Mouse (Mus musculus) kidney, postnatal 0 days (tissue): ENCODE measurements around the gene Tjap1. TPM values are rescaled to one million over a fixed set of nuclear protein-coding genes. Genes with fewer than 3 reads are reported as not detected.

Experiments used
- ATAC-seq: fragments of 200-750 bp; cut with Nextera tagmentation; replicated peaks from 2 replicates; pipeline ENCODE4 v1.8.0; 2017; ENCODE audit warnings: low read depth, moderate number of reproducible peaks, moderate TSS enrichment, moderate library complexity; ENCODE audit not compliant: low FRiP score
- DNase-seq: peaks from one replicate; pipeline ENCODE4 v3.0.0-alpha.2; 2016; ENCODE audit warnings: low spot score
- H3K27ac ChIP-seq: fragments of 300-500 bp; sonication (generic); 2 replicates; pipeline ENCODE4 v1.5.1; 2014; ENCODE audit warnings: mild to moderate bottlenecking
- H3K27me3 ChIP-seq: fragments of 300-500 bp; sonication (generic); 2 replicates; pipeline ENCODE4 v1.6.1; 2014; ENCODE audit warnings: low read length, mixed read lengths; ENCODE audit not compliant: insufficient read depth
- H3K36me3 ChIP-seq: fragments of 300-500 bp; sonication (generic); 2 replicates; pipeline ENCODE4 v1.6.1; 2014; ENCODE audit warnings: low read length, mixed read lengths; ENCODE audit not compliant: insufficient read depth
- H3K4me1 ChIP-seq: fragments of 300-500 bp; sonication (generic); replicated peaks from 2 replicates; pipeline ENCODE4 v1.6.1; 2014; ENCODE audit warnings: antibody characterized with exemption, low read length, mixed read lengths; ENCODE audit not compliant: insufficient read depth
- H3K4me2 ChIP-seq: fragments of 300-500 bp; sonication (generic); 2 replicates; pipeline ENCODE4 v1.6.1; 2014; ENCODE audit warnings: mild to moderate bottlenecking, low read length, moderate library complexity, mixed read lengths
- H3K4me3 ChIP-seq: fragments of 300-500 bp; sonication (generic); replicated peaks from 2 replicates; pipeline ENCODE4 v1.5.1; 2014; ENCODE audit warnings: low read depth, low read length
- H3K9ac ChIP-seq: fragments of 300-500 bp; sonication (generic); 2 replicates; pipeline ENCODE4 v1.6.1; 2014; ENCODE audit warnings: low read depth, low read length
- H3K9me3 ChIP-seq: fragments of 300-500 bp; sonication (generic); replicated peaks from 2 replicates; pipeline ENCODE4 v1.6.1; 2016; ENCODE audit warnings: low read length, inconsistent platforms, mixed read lengths
- CTCF ChIP-seq: IDR thresholded peaks from 2 replicates; pipeline ENCODE4 v1.5.1; 2016; ENCODE audit warnings: antibody characterized with exemption, low read depth, mild to moderate bottlenecking, moderate library complexity
- WGBS: fragments of 180-500 bp; shearing (Covaris S2); extraction: QIAGEN DNeasy Blood & Tissue Kit; methylation state at CpG from one replicate; pipeline ENCODE4 v1.1.7; 2014; 5-methylcytosine and 5-hydroxymethylcytosine counted together
- microRNA counts: library from miRNA; unstranded; fragments of <30 nt; microRNA quantifications from one replicate; lab custom pipeline; 2015
- microRNA-seq: library from miRNA; unstranded; fragments of <30 nt; microRNA quantifications from one replicate; pipeline ENCODE4, GENCODE M21; 2016
- polyA plus RNA-seq: library from polyadenylated mRNA; unstranded; fragments of >200 nt; fragmentation: Nextera tagmentation; extraction: Ambion mirVana; gene quantifications from 2 replicates; pipeline ENCODE4 v1.2.1, GENCODE M21; 2015

Tjap1 gene
- polyA plus RNA-seq, 1 experiment from 2014 or later = 28.2 TPM

DNA sequence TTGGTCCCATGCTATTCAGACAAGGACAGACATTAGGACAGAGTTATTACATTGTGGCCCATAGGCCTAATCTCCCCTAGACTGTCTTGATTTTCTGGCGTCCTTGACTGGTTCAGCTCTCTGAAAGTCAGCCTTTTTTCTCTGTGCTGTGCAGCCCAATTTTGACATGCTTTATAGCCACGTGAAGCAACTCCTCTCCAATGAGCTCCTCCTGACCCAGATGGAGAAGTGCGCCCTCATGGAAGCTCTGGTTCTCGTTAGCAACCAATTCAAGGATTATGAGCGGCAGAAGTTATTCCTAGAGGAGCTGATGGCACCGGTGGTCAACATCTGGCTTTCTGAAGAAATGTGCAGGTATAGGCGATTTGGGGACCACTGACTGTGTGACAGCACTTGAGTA is 55.2 kb downstream of the Tjap1 start:
- no peak for TF ChIP-seq CTCF
- H3K36me3 ChIP-seq = peaks cover 83% of the 10 kb centered on the region
- no peaks in the 10 kb centered on the region for H3K27me3 ChIP-seq
- 89% methylated on average over 7 of the region's 7 CpGs for WGBS
- ATAC-seq = no peak
- H3K9me3 ChIP-seq = no peaks in the 10 kb centered on the region
- DNase-seq = no peak
- no peaks in the 10 kb centered on the region for H3K4me1 ChIP-seq
- H3K27ac ChIP-seq = no peak overlapping the region
- H3K4me2 ChIP-seq = no peak overlapping the region
- H3K4me3 ChIP-seq = no peak overlapping the region
- H3K9ac ChIP-seq = no peak overlapping the region

DNA sequence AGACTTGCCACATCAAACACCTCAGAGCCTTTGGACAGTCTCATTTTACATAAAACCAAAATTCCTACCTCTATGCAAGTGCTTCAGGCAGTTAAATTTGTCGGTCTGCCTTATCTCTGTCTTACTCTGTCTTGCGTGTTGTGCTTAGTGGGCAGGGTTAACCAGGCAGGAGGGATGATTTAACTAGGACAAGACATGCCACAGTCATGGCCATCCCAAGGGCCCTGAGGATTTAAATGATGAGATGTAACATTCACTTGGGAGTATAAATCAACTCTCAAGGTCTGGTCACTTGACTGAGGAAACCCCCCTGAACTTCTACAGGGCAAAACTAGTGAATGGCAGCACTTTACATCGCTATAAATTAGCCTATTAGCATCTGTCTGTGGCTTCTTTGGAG is 61.2 kb downstream of the Tjap1 start:
- Histone ChIP-seq H3K9me3 (no peaks in the 10 kb centered on the region), H3K27ac (no peak overlapping the region), H3K4me2 (no peak overlapping the region), H3K27me3 (no peaks in the 10 kb centered on the region), H3K9ac (no peak overlapping the region), H3K36me3 (peaks cover 90% of the 10 kb centered on the region), H3K4me3 (no peak overlapping the region), H3K4me1 (no peaks in the 10 kb centered on the region)
- 85% methylated on average over 3 of the region's 3 CpGs for WGBS
- DNase-seq = no peak
- no peak for TF ChIP-seq CTCF
- ATAC-seq = no peak

DNA sequence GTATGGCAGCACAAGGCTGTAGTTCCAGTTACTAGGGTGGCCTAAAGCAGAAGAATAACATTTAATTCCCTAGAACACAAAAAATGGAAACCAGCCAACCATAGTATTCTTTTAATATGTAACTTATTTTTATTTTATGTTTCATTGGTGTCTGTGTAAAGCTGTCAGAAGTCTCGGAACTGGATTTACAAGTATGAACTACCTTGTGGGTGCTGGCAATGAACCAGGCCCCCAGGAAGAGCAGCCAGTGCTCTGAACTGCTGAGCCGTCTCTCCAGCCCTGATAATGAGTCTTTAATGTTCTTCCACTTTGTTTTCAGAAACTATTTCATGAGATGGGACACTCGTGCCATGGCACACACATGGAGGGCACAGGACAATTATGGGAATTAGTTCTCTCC is 72.3 kb downstream of the Tjap1 start:
- Histone ChIP-seq H3K4me1 (no peaks in the 10 kb centered on the region), H3K9me3 (no peaks in the 10 kb centered on the region), H3K9ac (no peak overlapping the region), H3K4me3 (no peak overlapping the region), H3K27ac (peak overlapping the region; percentile 50; the same call in 1 of the 2 replicates), H3K4me2 (no peak overlapping the region), H3K27me3 (no peaks in the 10 kb centered on the region), H3K36me3 (peaks cover 42% of the 10 kb centered on the region)
- TF ChIP-seq CTCF = no peak
- peak; percentile 24 for DNase-seq
- peak; percentile 63; the same call in 1 of the 2 replicates for ATAC-seq
- WGBS = 71% methylated on average over 3 of the region's 3 CpGs

MicroRNAs encoded within 50 kb of the gene (microRNA counts, 519-probe panel; counts per million panel counts)
- microRNA mmu-miR-693-3p (lab: Ali Mortazavi, UCI) = 330 counts per million, percentile 68 among the panel's probes with 10 or more counts
- 330 counts per million, percentile 68 among the panel's probes with 10 or more counts for microRNA mmu-miR-693-5p (lab: Ali Mortazavi, UCI)

Small RNA genes within 50 kb of the gene (microRNA-seq; reads per million reads assigned to microRNA genes)
- not detected for gene Mir693

Other genes with a start within 250 kb of the Tjap1 start
- 171 and 188 TPM in 2 replicates for gene Mrps18a, start 172.0 kb downstream of the Tjap1 start, polyA plus RNA-seq
- gene Rsph9, start 138.8 kb downstream of the Tjap1 start, polyA plus RNA-seq = 18.8 and 19.8 TPM in 2 replicates
- gene Mad2l1bp, start 129.5 kb downstream of the Tjap1 start, polyA plus RNA-seq = 32.4 and 35.6 TPM in 2 replicates
- gene Gtpbp2, start 122.0 kb downstream of the Tjap1 start, polyA plus RNA-seq = 25.4 and 26.3 TPM in 2 replicates
- 10.5 and 11.1 TPM in 2 replicates for gene Polh, start 80.4 kb downstream of the Tjap1 start, polyA plus RNA-seq
- 23.3 and 26.7 TPM in 2 replicates for gene Xpo5, start 80.2 kb downstream of the Tjap1 start, polyA plus RNA-seq
- gene Polr1c, start 35.0 kb downstream of the Tjap1 start, polyA plus RNA-seq = 73.5 and 79.4 TPM in 2 replicates
- gene Yipf3, start 34.9 kb downstream of the Tjap1 start, polyA plus RNA-seq = 112 and 117 TPM in 2 replicates
- gene Lrrc73, start 29.5 kb downstream of the Tjap1 start, polyA plus RNA-seq = 0.91 and 0.93 TPM in 2 replicates
- 0.55 and 0.88 TPM in 2 replicates for gene Dlk2, start 14.4 kb upstream of the Tjap1 start, polyA plus RNA-seq
- gene Abcc10, start 45.3 kb upstream of the Tjap1 start, polyA plus RNA-seq = 4.8 and 5.4 TPM in 2 replicates
- gene Zfp318, start 100.7 kb upstream of the Tjap1 start, polyA plus RNA-seq = 6.3 and 7.6 TPM in 2 replicates
- gene Crip3, start 145.9 kb upstream of the Tjap1 start, polyA plus RNA-seq = 0.34 TPM in 2 replicates
- 1.6 and 1.9 TPM in 2 replicates for gene Slc22a7, start 155.4 kb upstream of the Tjap1 start, polyA plus RNA-seq
- gene Ttbk1, start 204.6 kb upstream of the Tjap1 start, polyA plus RNA-seq = 0.10 and 0.11 TPM in 2 replicates
- gene Dnph1, start 213.7 kb upstream of the Tjap1 start, polyA plus RNA-seq = 31.8 and 32.7 TPM in 2 replicates